Mouse (Mus musculus) liver, postnatal 0 days (tissue): ENCODE measurements around the gene Klhl29.

ENCODE experiments used
- CTCF ChIP-seq: sonication (generic); IDR thresholded peaks from 2 replicates; pipeline ENCODE4 v1.5.1; 2016; ENCODE audit warnings: antibody characterized with exemption, low read depth
- EP300 ChIP-seq: IDR thresholded peaks from 2 replicates; pipeline ENCODE4 v1.6.1; 2016; ENCODE audit warnings: antibody characterized with exemption, low read depth, mild to moderate bottlenecking

- TF ChIP-seq CTCF (no peak), EP300 (no peak)
Observed at GRCm38 (mm10) chr12:5249068-5249467, 126.4 kb downstream of the Klhl29 start.
